Mouse (Mus musculus) embryonic fibroblast, embryonic 13.5 days (primary cell): Measurements from ENCODE around the gene Pea15a.

Experiments used
- CTCF ChIP-seq: IDR thresholded peaks from 2 replicates; pipeline ENCODE4 v1.5.1; 2011; ENCODE audit warnings: mild to moderate bottlenecking, control low read depth, low read length, moderate library complexity, borderline replicate concordance; ENCODE audit not compliant: insufficient read depth
- POLR2A ChIP-seq: IDR thresholded peaks from 2 replicates; pipeline ENCODE4 v1.6.1; 2011; ENCODE audit warnings: low read depth, mild to moderate bottlenecking, control low read depth, low read length, moderate library complexity

DNA sequence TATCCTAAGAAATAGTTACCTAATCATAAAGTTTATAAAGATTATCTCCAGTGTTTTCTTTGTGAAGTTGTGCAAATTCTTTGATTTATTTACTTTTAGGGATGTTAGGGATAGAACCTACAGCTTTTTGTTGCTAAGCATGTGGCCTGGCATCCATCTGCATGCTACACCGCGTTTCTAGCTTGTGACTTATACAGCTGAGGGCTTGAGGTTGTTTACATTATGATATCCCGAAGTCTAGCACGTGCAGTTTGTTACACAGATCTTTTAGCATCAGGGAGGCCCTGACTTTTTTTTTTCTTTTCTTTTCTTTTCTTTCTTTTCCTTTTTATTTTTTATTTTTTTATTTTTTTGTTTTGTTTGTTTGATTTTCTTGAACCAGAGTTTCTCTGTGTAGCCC lies 46.6 kb downstream of the Pea15a start:
- TF ChIP-seq POLR2A (no peak), CTCF (no peak)
